Mouse (Mus musculus) forelimb bud, embryonic 11.5 days (tissue): ENCODE data around the gene Smim24.

Experiments
- DNase-seq: peaks from one replicate; pipeline ENCODE4 v3.0.0-alpha.2; 2012; ENCODE audit warnings: low read depth, low spot score

Gene Smim24

GRCm38 (mm10) chr10:81365073-81365472, 27.8 kb upstream of the Smim24 start:
- no peak for DNase-seq

DNA sequence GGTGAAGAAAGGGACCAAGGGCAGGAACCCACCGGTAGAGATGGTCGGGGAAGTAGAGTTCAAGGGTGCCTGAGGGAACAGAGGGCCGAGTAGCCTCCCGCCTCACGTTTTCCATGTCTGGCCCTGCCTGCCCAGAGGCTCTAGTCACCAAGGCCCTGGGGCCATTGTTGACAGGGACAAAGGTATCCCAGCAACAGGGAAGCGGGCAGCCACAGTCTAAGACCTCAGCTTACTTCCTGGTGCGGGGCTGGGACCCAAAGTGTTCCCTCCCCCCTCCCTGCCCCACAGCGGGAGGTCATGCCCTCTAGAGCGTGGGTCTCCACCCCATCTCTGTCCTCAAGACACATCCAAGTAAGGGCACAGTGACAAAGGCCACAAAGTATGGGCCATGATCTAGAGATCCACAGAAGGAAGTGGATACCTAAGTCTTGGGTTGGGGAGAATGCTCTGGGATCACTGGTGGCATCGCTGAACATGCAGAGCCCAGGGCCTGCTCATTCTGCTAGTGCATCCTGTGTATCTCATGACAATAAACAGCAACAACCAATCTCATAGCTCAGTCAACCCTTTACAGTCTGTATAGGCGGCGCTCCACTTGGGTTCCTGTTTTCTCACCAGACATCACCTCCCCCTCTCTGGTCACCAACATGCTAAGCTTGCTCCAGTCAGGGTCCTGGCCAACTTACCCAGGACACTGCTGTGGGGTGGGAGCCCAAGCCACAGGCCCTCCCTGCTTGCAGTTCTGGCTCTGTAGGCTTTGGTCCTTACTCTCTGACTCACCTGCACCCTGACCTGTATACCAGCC, 27.0 kb upstream of the Smim24 start, which contains the start of gene 4930404N11Rik:
Gene 4930404N11Rik, minus strand, starts transcription at position 145 of the 805 bp plus-strand sequence.
- DNase-seq: no peak

DNA sequence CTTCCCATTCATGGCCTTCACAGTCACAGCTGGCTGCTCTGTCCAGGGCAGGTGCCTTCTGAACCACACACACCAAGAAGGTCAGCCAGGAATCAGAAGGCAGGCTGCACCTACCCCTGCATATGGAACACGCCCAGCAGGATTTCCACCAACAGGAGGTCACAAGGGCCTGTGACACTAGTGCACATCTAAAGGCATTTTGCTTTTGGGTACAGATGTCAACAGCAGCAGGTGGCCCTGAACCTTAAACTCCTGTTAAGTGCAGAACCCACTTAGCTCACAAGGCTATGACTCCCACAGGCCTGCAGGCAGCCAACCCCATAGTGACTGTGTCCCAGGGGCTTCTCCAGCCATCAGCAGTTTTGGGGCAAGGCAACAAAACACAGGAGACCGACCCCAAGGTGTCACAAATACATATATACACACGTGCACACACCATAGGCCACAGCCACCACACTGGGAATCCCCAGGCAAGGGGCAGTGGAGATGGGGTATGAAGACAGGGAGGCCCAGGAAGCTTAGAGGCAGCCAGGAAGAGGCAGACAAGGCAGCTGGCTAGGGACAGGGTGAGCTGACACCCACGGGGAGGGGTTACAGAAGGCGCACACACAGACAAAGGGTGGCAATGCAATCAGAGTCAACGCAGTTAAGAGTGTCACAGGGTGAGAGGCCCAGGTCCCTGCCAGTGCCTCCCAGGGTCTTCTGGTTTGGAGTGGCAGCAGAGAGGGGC, 26.2 kb upstream of the Smim24 start:
- no peak for DNase-seq

DNA sequence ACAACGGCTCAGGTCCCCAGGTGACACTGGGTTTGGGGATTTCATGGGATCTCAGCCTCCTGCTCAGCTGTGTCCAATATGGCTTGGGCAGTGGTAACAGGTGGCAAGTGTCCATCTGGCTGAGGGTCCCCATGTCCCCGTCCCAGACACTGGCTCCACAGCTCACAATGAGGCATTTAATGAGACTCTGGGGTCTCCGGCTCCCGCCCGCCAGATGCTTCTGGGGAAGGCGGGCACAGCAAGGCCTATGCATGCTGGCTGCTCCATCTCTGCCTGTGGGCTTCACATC, 25.7 kb upstream of the Smim24 start:
- no peak for DNase-seq

- no peak for DNase-seq
Measured at GRCm38 (mm10) chr10:81375322-81375721, 17.5 kb upstream of the Smim24 start.

- no peak for DNase-seq
Measured at GRCm38 (mm10) chr10:81376561-81377361, 16.1 kb upstream of the Smim24 start.

GRCm38 (mm10) chr10:81377362-81377664, 15.5 kb upstream of the Smim24 start:
- DNase-seq: no peak

- no peak for DNase-seq
Measured at GRCm38 (mm10) chr10:81377793-81378552, 14.9 kb upstream of the Smim24 start, which contains the start of gene Fzr1. Gene Fzr1, minus strand, starts transcription at chr10:81378516.

GRCm38 (mm10) chr10:81378553-81379182, 14.2 kb upstream of the Smim24 start:
- DNase-seq: peak; percentile 100

- no peak for DNase-seq
Measured at GRCm38 (mm10) chr10:81379183-81379553, 13.7 kb upstream of the Smim24 start.

GRCm38 (mm10) chr10:81379809-81380378, 13.0 kb upstream of the Smim24 start:
- DNase-seq: no peak

GRCm38 (mm10) chr10:81382039-81382438, 10.8 kb upstream of the Smim24 start:
- no peak for DNase-seq

DNA sequence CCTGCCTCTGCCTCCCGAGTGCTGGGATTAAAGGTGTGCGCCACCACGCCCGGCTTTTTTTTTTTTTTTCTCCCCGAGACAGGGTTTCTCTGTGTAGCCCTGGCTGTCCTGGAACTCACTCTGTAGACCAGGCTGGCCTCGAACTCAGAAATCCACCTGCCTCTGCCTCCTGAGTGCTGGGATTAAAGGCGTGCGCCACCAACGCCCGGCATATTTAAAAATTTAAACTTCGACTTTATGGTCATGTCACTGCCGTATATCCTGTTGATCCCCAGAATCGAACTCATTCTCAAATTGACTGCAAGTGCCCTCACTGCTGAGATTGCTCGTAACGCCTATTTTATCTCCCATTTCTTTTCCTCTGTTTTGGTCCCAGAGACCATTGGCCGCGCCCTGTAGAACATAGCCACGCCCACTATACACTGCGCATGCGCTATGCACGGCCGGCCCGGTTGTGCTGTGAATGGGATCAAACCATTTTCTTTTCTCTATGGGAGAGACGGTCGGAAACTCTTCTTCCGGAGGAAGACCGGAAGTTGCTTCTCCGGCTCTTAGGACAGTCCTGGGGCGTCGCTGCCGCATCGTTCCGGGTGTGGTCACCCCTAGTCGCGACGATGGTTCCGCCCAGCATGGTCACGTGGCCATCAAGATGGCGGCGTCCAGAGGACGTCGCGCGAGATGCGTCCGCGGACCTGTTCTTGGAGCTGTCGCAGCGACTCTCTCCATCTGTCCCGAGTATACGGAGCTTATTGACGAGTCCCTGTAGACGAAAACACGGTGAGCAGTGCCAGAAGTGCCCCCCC, 8.8 kb upstream of the Smim24 start, which contains the start of the genes Dohh and Gm48551:
Gene Dohh, plus strand, starts transcription at position 627 of the 803 bp plus-strand sequence.
Gene Gm48551, plus strand, starts transcription at position 665 of the 803 bp plus-strand sequence.
- peak; percentile 97 for DNase-seq

- no peak for DNase-seq
Measured at GRCm38 (mm10) chr10:81384605-81384982, 8.3 kb upstream of the Smim24 start.

GRCm38 (mm10) chr10:81385603-81386306, 7.1 kb upstream of the Smim24 start:
- no peak for DNase-seq

- no peak for DNase-seq
Measured at GRCm38 (mm10) chr10:81387716-81388115, 5.1 kb upstream of the Smim24 start.

GRCm38 (mm10) chr10:81388505-81389055, 4.3 kb upstream of the Smim24 start, which contains the start of gene Gm48552:
Gene Gm48552, plus strand, starts transcription at chr10:81389005.
- DNase-seq: no peak

- DNase-seq: no peak
Measured at GRCm38 (mm10) chr10:81389373-81389772, 3.5 kb upstream of the Smim24 start.
